Mouse (Mus musculus) naive thymus-derived CD4-positive, alpha-beta T cell, adult 5 months (primary cell): Measurements from ENCODE around the gene Mrpl45. TPM values are rescaled to one million over a fixed set of nuclear protein-coding genes. Genes with fewer than 3 reads are reported as not detected.

Experiments
- polyA plus RNA-seq: library from polyadenylated mRNA; unstranded; fragments of 100-300 nt; shearing (Covaris generic); gene quantifications from one replicate; pipeline ENCODE4 v1.2.1, GENCODE M21; 2017

Mrpl45 gene
- polyA plus RNA-seq: 14.1 TPM

GRCm38 (mm10) chr11:97315504-97316503, at the start of gene Mrpl45:
Mrpl45 (plus strand) TSS chr11:97315716.

GRCm38 (mm10) chr11:97280216-97280861, 35.2 kb upstream of the Mrpl45 start, which contains the start of gene Npepps:
Npepps (minus strand) TSS chr11:97280638.

GRCm38 (mm10) chr11:97352027-97352684, 36.6 kb downstream of the Mrpl45 start, which contains the start of gene Gpr179:
Gpr179 (minus strand) TSS chr11:97352077.

GRCm38 (mm10) chr11:97361948-97362648, 46.6 kb downstream of the Mrpl45 start, which contains the start of gene Socs7:
Socs7 (plus strand) TSS chr11:97362551.

Other genes starting within 250 kb of the Mrpl45 start
- gene Tbx21, start 200.4 kb upstream of the Mrpl45 start, polyA plus RNA-seq: 0.46 TPM
- not detected for gene Tbkbp1, start 164.2 kb upstream of the Mrpl45 start, polyA plus RNA-seq
- 26.6 TPM for gene Kpnb1, start 127.8 kb upstream of the Mrpl45 start, polyA plus RNA-seq
- gene Npepps, start 35.1 kb upstream of the Mrpl45 start, polyA plus RNA-seq: 61.6 TPM
- gene Gpr179, start 36.4 kb downstream of the Mrpl45 start, polyA plus RNA-seq: 0.14 TPM
- gene Socs7, start 46.8 kb downstream of the Mrpl45 start, polyA plus RNA-seq: 1.5 TPM
- gene Arhgap23, start 99.8 kb downstream of the Mrpl45 start, polyA plus RNA-seq: not detected
- not detected for gene 4933428G20Rik, start 184.6 kb downstream of the Mrpl45 start, polyA plus RNA-seq